In the genomic region with DNA sequence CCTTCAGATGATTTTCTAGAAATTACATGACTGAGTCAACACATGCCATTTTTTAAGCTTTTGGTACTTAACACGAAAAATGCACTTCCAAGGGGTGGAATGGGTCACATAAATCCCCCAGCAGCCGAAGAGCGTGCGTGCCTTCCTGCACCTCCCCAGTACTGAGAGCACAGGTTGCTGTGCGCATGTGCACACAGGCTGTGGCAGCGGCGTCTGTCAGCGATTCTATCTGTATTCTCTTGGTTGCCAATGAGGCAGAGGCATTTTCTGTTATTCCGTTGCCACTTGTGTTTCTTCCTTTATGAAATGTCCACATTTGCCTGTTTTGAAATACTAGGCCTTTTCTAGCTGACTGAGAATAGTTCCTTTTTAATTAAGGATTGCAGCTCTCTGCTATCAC, we compare ENCODE assay signal across 14 mouse cellular contexts.
DNase-seq lines count a peak whose midpoint lies in the region; ATAC-seq lines count a peak whose summit lies in the region.
"Had no signal": no experiment of that assay in that cellular context is flagged by ENCODE, and none has a peak within 500 bp of the region (broad histone marks: within the 10 kb centered on the region; RNA-seq: fewer than 3 reads in every experiment).

No protein-coding gene starts in this region.

- ATAC-seq in cerebellum, adult (ENCODE audit: insufficient number of reproducible peaks, low FRiP score, low TSS enrichment), result no peak
- ATAC-seq: hindbrain, embryonic 16.5 days; intestine, embryonic 16.5 days had no signal

- peak; percentile 50 for DNase-seq in layer of hippocampus, adult 11-12 months (ENCODE audit: low spot score)
- no peak for DNase-seq in layer of hippocampus, adult 9-10 months (ENCODE audit: low spot score)
- peak; percentile 37 for DNase-seq in right cerebral cortex, adult 18-20 months
- no peak for DNase-seq in right cerebral cortex, postnatal 4 days
- DNase-seq in layer of hippocampus, postnatal 25 days (ENCODE audit: extremely low spot score in 1 of 2, low spot score in 1 of 2), result peak; percentile 44 to 52
- no peak for DNase-seq in spleen, adult 18-20 months
- DNase-seq: adrenal gland, postnatal 14 days; cerebellum, adult 18-20 months; gastrocnemius, postnatal 25 days; heart, adult 2 months; thymus, postnatal 4 days had no signal

Comparison
In these comparisons a context has a peak if more than half of its experiments do, and no peak if none do; other contexts are left out.
1. DNase-seq: peak in layer of hippocampus, adult 11-12 months (single experiment), right cerebral cortex, adult 18-20 months (single experiment) and layer of hippocampus, postnatal 25 days (2 of 2); none in layer of hippocampus, adult 9-10 months (single experiment), right cerebral cortex, postnatal 4 days (single experiment) and spleen, adult 18-20 months (0 of 2).